Mouse (Mus musculus): ENCODE measurements at regions not wholly inside any gene's neighbourhood (a gene's known extent, or its start where the extent isn't known, plus 50 kb on each side); places are given as distances from the start of the nearest gene placed in this dataset.

GRCm38 (mm10) chr14:101043494-101043893 lies 156.6 kb downstream of the Prr30 start:
- Histone ChIP-seq H3K36me3 (ENCODE audit: control insufficient read depth, insufficient read depth, low read length) (no peaks in the 10 kb centered on the region), H3K27me3 (replicated peaks; ENCODE audit: control insufficient read depth, insufficient read depth, low read length) (no peaks in the 10 kb centered on the region), H3K4me1 (ENCODE audit: control insufficient read depth, insufficient read depth, low read length) (no peaks in the 10 kb centered on the region), H3K27ac (ENCODE audit: insufficient read depth, low read depth, low read length) (no peak overlapping the region), H3K4me3 (ENCODE audit: insufficient read depth, low read depth, low read length) (no peak overlapping the region)
- 20% methylated on average over 4 of the region's 4 CpGs for WGBS
- peak; percentile 7 for DNase-seq
- TF ChIP-seq CTCF (conservative IDR thresholded peaks at IDR 0.05; ENCODE audit: insufficient read depth, insufficient read length, low read depth, low read length) (no peak), POLR2A (IDR thresholded peaks at IDR 0.05; ENCODE audit: low read depth, low read length) (no peak)

- DNase-seq, result peak; percentile 22
- H3K27ac ChIP-seq (ENCODE audit: insufficient read depth, low read depth, low read length), result no peak overlapping the region
- no peak overlapping the region for H3K4me3 ChIP-seq (ENCODE audit: insufficient read depth, low read depth, low read length)
- TF ChIP-seq CTCF (conservative IDR thresholded peaks at IDR 0.05; ENCODE audit: insufficient read depth, insufficient read length, low read depth, low read length) (no peak), POLR2A (IDR thresholded peaks at IDR 0.05; ENCODE audit: low read depth, low read length) (no peak)
- H3K4me1 ChIP-seq (ENCODE audit: control insufficient read depth, insufficient read depth, low read length), result no peaks in the 10 kb centered on the region
- H3K36me3 ChIP-seq (ENCODE audit: control insufficient read depth, insufficient read depth, low read length), result no peaks in the 10 kb centered on the region
- no peaks in the 10 kb centered on the region; the same call in 1 of the 2 replicates for H3K27me3 ChIP-seq (replicated peaks; ENCODE audit: control insufficient read depth, insufficient read depth, low read length)
- WGBS, result 9% methylated on average over 1 of the region's 1 CpGs
Measured at GRCm38 (mm10) chr14:101001070-101001469, 199.1 kb downstream of the Prr30 start.

GRCm38 (mm10) chr14:100980754-100981153 lies 219.4 kb downstream of the Prr30 start:
- Histone ChIP-seq H3K27ac (ENCODE audit: insufficient read depth, low read depth, low read length) (no peak overlapping the region), H3K4me1 (ENCODE audit: control insufficient read depth, insufficient read depth, low read length) (no peaks in the 10 kb centered on the region), H3K4me3 (ENCODE audit: insufficient read depth, low read depth, low read length) (no peak overlapping the region), H3K36me3 (ENCODE audit: control insufficient read depth, insufficient read depth, low read length) (no peaks in the 10 kb centered on the region), H3K27me3 (replicated peaks; ENCODE audit: control insufficient read depth, insufficient read depth, low read length) (no peaks in the 10 kb centered on the region)
- DNase-seq, result no peak
- no peak for TF ChIP-seq POLR2A (IDR thresholded peaks at IDR 0.05; ENCODE audit: low read depth, low read length)
- no peak for TF ChIP-seq CTCF (conservative IDR thresholded peaks at IDR 0.05; ENCODE audit: insufficient read depth, insufficient read length, low read depth, low read length)
- 94% methylated on average over 5 of the region's 5 CpGs for WGBS

GRCm38 (mm10) chr14:100978515-100978914 lies 221.6 kb downstream of the Prr30 start:
- no peak for TF ChIP-seq CTCF (conservative IDR thresholded peaks at IDR 0.05; ENCODE audit: insufficient read depth, insufficient read length, low read depth, low read length)
- TF ChIP-seq POLR2A (IDR thresholded peaks at IDR 0.05; ENCODE audit: low read depth, low read length), result no peak
- Histone ChIP-seq H3K4me3 (ENCODE audit: insufficient read depth, low read depth, low read length) (no peak overlapping the region), H3K27ac (ENCODE audit: insufficient read depth, low read depth, low read length) (no peak overlapping the region), H3K27me3 (replicated peaks; ENCODE audit: control insufficient read depth, insufficient read depth, low read length) (no peaks in the 10 kb centered on the region), H3K4me1 (ENCODE audit: control insufficient read depth, insufficient read depth, low read length) (no peaks in the 10 kb centered on the region), H3K36me3 (ENCODE audit: control insufficient read depth, insufficient read depth, low read length) (no peaks in the 10 kb centered on the region)
- WGBS, result 88% methylated on average over 2 of the region's 2 CpGs
- DNase-seq, result no peak

- WGBS, result 74% methylated on average over 2 of the region's 2 CpGs
- H3K27me3 ChIP-seq (replicated peaks; ENCODE audit: control insufficient read depth, insufficient read depth, low read length), result no peaks in the 10 kb centered on the region; the same call in 1 of the 2 replicates
- no peaks in the 10 kb centered on the region for H3K4me1 ChIP-seq (ENCODE audit: control insufficient read depth, insufficient read depth, low read length)
- TF ChIP-seq CTCF (conservative IDR thresholded peaks at IDR 0.05; ENCODE audit: insufficient read depth, insufficient read length, low read depth, low read length) (no peak), POLR2A (IDR thresholded peaks at IDR 0.05; ENCODE audit: low read depth, low read length) (no peak)
- H3K36me3 ChIP-seq (ENCODE audit: control insufficient read depth, insufficient read depth, low read length), result no peaks in the 10 kb centered on the region
- no peak overlapping the region for H3K27ac ChIP-seq (ENCODE audit: insufficient read depth, low read depth, low read length)
- DNase-seq, result no peak
- no peak overlapping the region for H3K4me3 ChIP-seq (ENCODE audit: insufficient read depth, low read depth, low read length)
Measured at GRCm38 (mm10) chr14:100970970-100971369, 229.2 kb downstream of the Prr30 start.

- no peak overlapping the region for H3K27ac ChIP-seq (ENCODE audit: insufficient read depth, low read depth, low read length)
- no peaks in the 10 kb centered on the region for H3K27me3 ChIP-seq (replicated peaks; ENCODE audit: control insufficient read depth, insufficient read depth, low read length)
- TF ChIP-seq POLR2A (IDR thresholded peaks at IDR 0.05; ENCODE audit: low read depth, low read length), result no peak
- no peak for TF ChIP-seq CTCF (conservative IDR thresholded peaks at IDR 0.05; ENCODE audit: insufficient read depth, insufficient read length, low read depth, low read length)
- no peaks in the 10 kb centered on the region for H3K4me1 ChIP-seq (ENCODE audit: control insufficient read depth, insufficient read depth, low read length)
- no peaks in the 10 kb centered on the region for H3K36me3 ChIP-seq (ENCODE audit: control insufficient read depth, insufficient read depth, low read length)
- no peak for DNase-seq
- no peak overlapping the region for H3K4me3 ChIP-seq (ENCODE audit: insufficient read depth, low read depth, low read length)
Measured at GRCm38 (mm10) chr14:100960198-100960597, 239.9 kb downstream of the Prr30 start.

GRCm38 (mm10) chr14:100955806-100956436 lies 244.2 kb downstream of the Prr30 start:
- H3K27me3 ChIP-seq (replicated peaks; ENCODE audit: control insufficient read depth, insufficient read depth, low read length), result no peaks in the 10 kb centered on the region
- TF ChIP-seq CTCF (conservative IDR thresholded peaks at IDR 0.05; ENCODE audit: insufficient read depth, insufficient read length, low read depth, low read length), result no peak
- no peak for TF ChIP-seq POLR2A (IDR thresholded peaks at IDR 0.05; ENCODE audit: low read depth, low read length)
- no peak overlapping the region for H3K4me3 ChIP-seq (ENCODE audit: insufficient read depth, low read depth, low read length)
- H3K4me1 ChIP-seq (ENCODE audit: control insufficient read depth, insufficient read depth, low read length), result no peaks in the 10 kb centered on the region
- H3K36me3 ChIP-seq (ENCODE audit: control insufficient read depth, insufficient read depth, low read length), result no peaks in the 10 kb centered on the region
- DNase-seq, result no peak
- WGBS, result 65% methylated on average over 1 of the region's 1 CpGs
- no peak overlapping the region for H3K27ac ChIP-seq (ENCODE audit: insufficient read depth, low read depth, low read length)
